Mouse (Mus musculus): ENCODE data around the gene Atox1.

GRCm38 (mm10) chr11:55397036-55397435 is 64.0 kb downstream of the Atox1 start:
- TF ChIP-seq USF1 (IDR thresholded peaks at IDR 0.05; ENCODE audit: low read depth, low read length) (no peak), POLR2A (IDR thresholded peaks at IDR 0.05; ENCODE audit: control insufficient read depth in 1 of 2, insufficient read depth in 1 of 2, low read depth in 1 of 2, low read length in 2 of 2, poor library complexity in 1 of 2) (no peak), CTCF (IDR thresholded peaks at IDR 0.05 in 2 of 3, conservative IDR thresholded peaks at IDR 0.05 in 1 of 3; ENCODE audit: control insufficient read depth in 1 of 3, insufficient read depth in 1 of 3, low read depth in 2 of 3, low read length in 3 of 3, poor library complexity in 1 of 3, severe bottlenecking in 1 of 3) (no peak), MXI1 (IDR thresholded peaks at IDR 0.05; ENCODE audit: low read depth, low read length) (no peak), MAX (IDR thresholded peaks at IDR 0.05; ENCODE audit: low read length) (no peak), ETS1 (IDR thresholded peaks at IDR 0.05; ENCODE audit: low read depth, low read length) (no peak), POLR2AphosphoS2 (IDR thresholded peaks at IDR 0.05; ENCODE audit: low read length) (no peak), MYB (IDR thresholded peaks at IDR 0.05; ENCODE audit: low read depth, low read length) (no peak), TAL1 (IDR thresholded peaks at IDR 0.05; ENCODE audit: low read length) (no peak), HCFC1 (IDR thresholded peaks at IDR 0.05; ENCODE audit: low read depth, low read length) (no peak), SIN3A (IDR thresholded peaks at IDR 0.05; ENCODE audit: low read length) (no peak), MAZ (IDR thresholded peaks at IDR 0.05; ENCODE audit: low read depth, low read length) (no peak), ZC3H11A (IDR thresholded peaks at IDR 0.05; ENCODE audit: low read depth, low read length) (no peak), E2F4 (IDR thresholded peaks at IDR 0.05; ENCODE audit: borderline replicate concordance, low read depth, low read length) (no peak)

Measured in MEL (cell line).